Mouse (Mus musculus) CD8-positive naive resting alpha-beta T cell, adult 2 months (primary cell): ENCODE results near the gene Phykpl.
"Not testable (repeated sequence)": the region's sequence is repeated elsewhere in the genome, so short reads cannot be mapped to it uniquely, and the experiment has no call there.

ENCODE experiments used
- DNase-seq, 2 experiments: peaks; one replicate each; pipeline ENCODE4 v3.0.0; 2022; ENCODE audit warnings: low read depth in 2 of 2, low spot score in 2 of 2

Phykpl gene

DNA sequence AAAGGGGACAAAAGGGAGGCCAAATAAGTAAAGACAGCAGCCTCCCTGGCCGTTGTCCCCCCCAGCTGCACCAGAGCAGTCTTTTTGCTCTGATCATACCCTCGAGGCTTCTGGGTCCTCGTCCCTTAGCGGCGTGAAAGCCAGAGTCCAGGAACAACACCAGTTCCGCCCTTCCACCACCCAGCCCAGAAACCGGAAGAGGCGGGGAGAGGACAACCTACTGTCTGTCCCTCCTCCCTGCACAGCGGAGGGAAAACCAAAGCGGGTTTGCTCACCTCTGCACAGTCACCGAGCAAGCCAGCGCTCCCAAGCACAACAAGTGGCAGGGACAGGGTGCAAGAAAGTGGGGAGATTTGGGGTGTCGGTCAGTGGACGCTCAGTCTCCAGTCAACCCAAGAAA is 31.0 kb downstream of the Phykpl start:
- DNase-seq, result peak; percentile 40 to 41

DNA sequence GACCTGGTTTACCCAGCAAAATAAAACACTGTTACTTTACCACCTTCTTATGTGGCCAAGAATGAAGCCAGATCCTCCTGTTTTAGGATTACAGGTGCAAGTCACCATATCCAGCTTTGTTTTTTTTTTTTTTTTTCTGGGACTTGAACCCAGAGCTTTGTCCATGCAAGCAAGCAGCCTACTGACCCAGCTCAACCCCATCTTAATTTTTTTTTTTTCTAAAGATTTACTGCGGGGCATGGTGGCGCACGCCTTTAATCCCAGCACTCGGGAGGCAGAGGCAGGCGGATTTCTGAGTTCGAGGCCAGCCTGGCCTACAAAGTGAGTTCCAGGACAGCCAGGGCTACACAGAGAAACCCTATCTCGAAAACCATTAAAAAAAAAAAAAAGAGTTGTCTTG is 31.6 kb downstream of the Phykpl start:
- not testable (repeated sequence) for DNase-seq

DNA sequence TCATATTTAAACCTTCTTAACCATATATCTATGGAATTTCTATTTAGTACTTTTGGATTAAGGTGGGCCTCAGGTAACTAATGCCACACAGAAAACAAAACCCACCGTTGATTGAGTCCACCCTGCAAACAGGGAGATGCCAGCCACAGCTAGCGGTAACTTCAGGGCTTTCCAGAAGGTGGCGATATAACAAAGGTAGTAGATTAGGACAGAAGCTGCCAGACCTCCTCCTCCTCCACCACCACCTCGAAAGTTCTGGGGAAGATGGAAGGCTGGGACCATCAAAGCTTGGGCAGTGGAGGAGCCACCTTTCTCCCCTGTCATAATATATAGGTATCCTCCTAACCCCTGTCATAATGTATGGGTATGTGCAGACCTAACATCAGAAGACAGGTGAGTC is 33.1 kb downstream of the Phykpl start:
- DNase-seq, result peak; percentile 70 to 80

DNA sequence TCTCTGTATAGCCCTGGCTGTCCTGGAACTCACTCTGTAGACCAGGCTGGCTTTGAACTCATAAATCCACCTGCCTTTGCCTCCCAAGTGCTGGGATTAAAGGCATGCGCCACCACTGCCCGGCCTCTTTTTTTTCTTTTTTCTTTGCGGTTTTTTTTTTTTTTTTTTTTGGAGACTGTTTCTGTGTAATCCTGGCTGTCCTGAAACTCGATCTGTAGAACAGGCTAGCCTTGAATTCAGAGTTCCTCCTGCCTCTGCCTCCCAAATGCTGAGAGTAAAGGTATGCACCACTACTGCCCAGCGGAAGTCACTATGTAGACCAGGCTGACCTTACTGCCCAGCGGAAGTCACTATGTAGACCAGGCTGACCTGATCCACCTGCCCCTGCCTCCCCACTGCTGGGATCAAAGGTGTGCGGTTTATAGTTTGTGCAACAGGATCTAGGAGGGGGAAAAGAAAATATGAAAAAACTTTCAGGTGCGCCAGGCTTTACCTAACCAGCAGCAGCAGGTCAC is 34.4 kb downstream of the Phykpl start:
- DNase-seq, result no peak

DNA sequence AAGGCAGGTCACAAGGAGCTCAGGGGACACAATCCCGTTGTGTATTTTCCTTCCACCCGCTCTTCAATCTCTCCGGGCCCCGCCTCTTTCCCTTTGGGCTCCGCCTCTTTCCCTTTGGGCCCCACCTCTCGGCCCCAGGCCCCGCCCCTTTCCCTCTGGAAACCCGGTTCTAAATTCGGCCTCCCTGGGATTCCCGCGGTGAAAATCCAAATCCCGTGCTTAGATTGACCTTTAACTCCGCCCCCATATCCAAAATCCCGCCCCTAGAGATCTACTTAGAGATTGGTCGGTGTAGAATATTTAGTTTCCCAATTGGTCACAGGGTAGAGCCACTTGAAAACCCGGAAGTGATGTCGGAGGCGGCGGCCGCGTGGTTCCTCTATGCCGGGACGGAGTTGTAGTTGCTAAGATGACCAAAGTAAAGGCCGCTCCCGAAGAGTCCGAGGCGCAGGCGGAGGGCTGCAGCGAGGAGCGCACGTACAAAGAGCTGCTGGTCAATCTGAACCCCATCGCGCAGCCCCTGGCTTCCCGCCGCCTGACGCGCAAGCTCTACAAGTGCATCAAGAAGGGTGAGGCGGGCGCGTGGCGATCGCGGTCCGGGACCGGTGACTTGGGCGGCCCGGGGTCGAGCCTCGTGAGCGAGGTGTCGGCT is 35.0 kb downstream of the Phykpl start, which contains the start of gene Nhp2:
TSS of gene Nhp2 (plus strand) at position 327 of the 652 bp plus-strand sequence.
- peak; percentile 76 to 87 for DNase-seq

DNA sequence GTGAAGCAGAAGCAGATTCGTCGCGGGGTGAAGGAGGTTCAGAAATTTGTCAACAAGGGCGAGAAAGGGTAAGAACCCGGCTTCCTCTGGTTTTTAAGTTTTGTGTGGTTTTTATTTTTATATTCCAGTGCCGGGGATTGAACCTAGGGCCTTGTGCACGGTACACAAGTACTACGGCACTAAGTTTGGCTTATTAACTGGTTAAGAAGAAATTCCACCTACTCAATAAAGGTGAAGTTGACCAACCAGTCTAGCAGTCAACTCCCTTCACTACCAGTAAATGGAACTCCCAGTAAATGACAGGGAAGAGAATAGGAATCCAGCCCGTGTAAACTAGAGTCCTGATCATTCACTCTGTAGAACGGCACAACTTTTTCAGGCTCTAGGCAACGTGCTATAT is 35.5 kb downstream of the Phykpl start:
- no peak for DNase-seq

DNA sequence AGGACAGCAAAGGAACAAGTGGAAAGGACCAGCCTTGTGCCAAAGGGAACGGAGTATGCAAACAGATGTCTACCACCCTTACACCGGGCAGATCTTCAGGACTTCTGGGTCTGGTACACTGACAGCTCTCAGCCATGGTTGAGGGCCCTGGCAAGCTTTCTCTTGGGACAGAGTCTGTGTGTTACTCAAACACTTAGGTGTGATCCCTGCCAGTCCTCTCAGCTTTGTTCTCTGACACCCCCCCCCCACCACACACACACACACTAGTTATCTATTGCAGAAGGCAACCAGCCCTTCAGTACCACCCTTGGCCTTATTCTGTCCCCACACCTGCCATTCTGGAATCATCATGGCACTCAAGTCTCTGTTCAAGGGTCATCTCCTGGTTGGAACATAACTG is 37.2 kb downstream of the Phykpl start:
- DNase-seq, result no peak

DNA sequence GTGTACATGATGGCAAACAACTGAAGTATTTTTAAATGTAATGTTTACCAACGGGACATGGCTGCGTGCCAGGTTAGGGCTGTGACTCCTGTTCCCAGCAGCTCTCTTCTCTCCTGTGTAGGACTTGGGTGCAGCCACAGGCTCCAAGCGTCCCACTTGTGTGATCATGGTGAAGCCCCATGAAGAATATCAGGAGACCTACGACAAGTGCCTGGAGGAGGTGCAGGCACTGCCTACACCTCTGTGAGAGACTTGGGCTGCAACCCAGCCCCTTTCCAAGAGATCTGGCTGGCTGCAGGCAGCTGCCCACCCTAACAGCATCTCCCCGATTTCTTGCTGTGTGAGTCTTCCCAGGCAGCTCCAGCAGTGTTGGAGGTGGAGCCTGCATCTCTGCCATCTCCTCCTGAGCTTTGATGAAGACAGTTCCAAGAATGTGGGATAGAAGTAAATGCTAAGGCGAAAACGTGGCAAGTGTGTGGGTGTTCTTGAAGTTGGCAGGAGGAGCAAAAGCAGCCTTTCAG is 38.5 kb downstream of the Phykpl start:
- DNase-seq, result no peak

DNA sequence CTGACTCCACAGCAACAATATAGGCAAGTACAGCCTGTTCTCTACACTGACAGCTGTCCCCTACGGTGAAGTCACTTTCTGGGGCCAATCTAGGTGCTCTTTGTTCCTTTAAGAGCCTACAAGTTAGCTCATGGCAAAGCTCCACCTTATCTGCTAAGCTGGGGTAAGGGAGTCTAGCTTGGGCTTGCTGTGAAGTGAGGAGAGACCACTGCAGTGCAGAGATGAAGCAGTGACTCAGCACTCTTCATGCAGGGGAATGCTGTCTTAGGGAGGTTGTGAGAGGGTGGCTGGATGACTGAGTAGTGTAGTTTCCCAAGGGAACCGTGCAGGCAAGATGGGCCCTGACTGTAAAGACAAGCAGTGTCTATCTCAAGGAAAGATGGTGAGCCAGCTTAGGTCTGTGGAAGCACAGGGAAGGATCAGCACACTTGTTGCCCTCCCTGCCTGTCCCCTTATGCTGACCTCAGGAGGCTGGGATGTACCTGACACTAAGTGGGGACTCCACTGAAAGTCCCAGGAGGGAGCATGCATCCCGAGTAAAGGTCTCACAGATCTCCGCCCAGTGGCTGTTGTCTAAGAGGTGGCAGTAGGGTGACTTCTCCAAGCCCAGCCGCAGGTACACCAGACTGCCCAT is 40.7 kb downstream of the Phykpl start:
- no peak for DNase-seq

DNA sequence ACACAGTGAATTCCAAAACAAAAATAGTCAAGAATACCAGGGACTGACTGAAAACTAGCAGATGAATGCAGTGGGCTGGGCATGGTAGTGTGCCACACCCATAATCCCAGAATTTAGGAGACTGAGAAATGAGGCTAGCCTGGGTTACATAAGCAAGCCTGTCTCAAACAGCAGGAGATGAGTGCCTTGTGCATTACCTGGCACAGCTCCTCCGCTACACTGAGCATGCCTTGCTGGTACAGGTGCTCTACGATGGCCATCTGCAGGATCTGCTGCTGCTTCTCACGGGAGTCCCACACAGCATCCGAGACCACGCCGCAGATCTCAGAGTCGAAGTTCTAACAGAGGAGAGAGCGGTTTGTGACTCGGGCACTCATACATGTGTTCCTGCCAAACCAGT is 42.9 kb downstream of the Phykpl start:
- no peak for DNase-seq

DNA sequence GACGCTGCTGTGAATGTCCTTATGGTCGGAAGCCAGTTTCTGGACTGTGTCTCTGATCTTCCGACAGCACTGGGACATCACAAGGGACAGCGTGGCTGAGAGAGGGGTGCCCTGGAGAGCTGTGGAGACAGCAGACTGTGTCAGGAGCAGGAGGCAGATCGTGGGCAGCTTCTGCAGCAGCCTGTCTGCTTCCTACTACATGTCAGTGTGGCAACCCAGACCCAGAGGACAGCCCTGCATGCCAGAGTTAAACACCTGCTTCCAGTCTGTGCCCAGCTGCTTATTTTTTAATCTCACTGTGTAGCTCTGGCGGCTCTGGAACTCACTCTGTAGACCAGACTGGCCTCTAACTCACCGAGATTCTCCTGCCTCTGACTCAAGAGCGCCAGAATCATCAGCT is 43.4 kb downstream of the Phykpl start:
- no peak for DNase-seq

DNA sequence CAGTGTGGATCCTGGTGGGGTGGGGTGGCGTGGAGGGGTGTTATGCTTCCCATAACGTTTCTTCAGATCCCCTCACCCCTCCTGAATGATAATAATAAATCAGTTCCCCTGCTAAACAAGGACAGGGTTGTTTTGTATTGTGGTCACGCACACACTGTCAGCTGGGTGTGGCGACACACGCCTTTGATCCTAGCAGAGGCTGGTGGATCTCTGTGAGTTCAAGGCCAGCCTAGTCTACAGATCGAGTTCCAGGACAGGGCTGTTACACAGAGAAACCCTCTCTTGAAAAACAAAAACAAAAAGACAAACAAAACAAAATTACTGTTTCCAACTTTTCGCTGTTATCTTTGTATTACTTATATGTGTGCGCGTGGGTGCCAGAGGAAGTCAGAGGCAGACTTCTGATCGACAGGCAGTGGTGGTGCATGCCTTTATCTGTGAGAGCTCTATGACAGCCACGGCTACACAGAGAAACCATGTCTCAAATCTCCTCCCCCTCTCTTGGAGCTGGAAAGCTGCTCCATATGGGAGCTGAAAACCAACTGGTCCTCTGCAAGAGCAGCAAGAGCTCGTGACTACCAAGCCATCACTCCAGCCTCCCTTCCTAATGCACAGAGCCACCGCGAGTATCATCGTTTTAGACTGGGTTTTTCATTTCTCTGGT is 45.2 kb downstream of the Phykpl start:
- no peak for DNase-seq

DNA sequence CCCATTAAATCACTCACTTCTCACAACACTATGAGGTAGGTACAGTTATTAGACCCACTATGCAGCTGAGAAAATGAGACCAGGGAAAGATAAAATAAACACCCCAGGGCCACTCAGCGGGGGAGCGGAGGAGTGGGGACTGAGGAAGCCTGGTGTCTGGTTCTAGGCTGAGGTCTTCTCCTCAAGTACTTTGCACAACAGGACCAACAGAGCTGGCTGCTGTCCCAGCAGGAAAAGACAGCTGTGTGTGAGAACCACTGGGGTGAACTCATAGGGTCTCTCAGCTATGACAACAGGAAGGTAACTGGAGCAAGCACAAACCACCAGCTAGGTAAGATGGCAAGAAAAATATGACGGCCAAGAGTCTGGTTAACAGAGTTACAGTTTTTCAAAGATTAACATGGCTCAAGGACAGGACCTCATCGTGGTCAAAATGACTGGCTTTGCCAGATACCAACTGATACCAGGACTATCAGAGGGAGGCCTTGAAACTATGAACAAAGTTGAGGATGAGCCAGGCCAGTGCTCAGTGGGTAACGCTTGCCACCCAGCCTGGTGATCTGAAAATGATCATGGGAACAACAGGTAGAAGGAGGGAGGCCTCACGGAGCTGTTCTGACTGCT is 47.7 kb downstream of the Phykpl start:
- no peak for DNase-seq

DNA sequence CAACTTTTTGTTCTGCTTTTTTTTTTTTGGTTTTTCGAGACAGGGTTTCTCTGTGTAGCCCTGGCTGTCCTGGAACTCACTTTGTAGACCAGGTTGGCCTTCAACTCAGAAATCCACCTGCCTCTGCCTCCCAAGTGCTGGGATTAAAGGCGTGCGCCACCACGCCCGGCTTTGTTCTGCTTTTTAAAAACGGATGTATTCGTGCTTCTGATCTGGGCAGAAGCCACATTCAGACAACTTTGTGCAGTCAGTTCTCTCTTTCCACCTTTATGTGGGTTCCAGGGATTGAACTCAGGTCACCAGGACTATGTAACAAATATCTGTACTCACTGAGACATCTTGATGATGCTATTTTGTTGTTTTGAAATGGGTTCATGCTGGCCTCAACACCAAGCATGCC is 48.6 kb downstream of the Phykpl start:
- peak in 1 of 2 experiments; percentile 28 for DNase-seq

DNA sequence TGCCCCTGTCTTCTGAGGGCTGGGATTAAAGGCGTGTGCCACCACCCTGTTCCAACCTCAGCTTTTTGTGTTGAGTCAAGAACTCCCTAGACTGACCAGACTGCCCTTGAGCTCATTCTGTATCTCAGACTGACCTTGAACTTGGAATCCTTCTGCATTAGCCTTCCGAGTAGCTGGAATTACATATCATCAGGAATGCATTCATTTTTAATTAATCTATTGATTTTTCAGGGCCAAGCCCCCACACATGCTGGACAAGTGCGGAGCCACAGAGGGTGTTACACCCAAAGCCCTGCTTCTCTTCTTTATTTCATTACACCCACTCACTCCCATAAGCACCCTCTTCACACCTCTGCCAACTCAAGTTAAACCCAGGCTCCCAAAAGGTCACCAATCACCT is 49.2 kb downstream of the Phykpl start:
- no peak for DNase-seq

DNA sequence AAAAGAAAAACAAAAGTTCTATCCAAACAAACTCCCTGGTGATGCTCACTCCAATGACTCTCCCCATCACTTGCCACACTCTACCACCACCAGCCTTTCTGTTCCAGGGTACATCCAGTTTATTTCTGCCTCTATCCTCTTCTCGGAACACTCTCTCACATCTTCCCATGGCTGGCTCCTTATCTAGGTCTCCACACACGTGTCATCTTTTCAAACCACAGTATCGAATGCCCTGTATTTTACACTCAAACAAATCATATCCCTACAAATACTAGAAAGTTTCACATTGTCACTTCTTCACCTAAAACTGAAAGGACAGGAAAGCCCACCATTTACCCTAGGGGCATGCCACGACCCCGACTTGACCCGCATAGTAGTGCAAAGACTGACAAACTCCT is 50.6 kb downstream of the Phykpl start:
- no peak for DNase-seq

DNA sequence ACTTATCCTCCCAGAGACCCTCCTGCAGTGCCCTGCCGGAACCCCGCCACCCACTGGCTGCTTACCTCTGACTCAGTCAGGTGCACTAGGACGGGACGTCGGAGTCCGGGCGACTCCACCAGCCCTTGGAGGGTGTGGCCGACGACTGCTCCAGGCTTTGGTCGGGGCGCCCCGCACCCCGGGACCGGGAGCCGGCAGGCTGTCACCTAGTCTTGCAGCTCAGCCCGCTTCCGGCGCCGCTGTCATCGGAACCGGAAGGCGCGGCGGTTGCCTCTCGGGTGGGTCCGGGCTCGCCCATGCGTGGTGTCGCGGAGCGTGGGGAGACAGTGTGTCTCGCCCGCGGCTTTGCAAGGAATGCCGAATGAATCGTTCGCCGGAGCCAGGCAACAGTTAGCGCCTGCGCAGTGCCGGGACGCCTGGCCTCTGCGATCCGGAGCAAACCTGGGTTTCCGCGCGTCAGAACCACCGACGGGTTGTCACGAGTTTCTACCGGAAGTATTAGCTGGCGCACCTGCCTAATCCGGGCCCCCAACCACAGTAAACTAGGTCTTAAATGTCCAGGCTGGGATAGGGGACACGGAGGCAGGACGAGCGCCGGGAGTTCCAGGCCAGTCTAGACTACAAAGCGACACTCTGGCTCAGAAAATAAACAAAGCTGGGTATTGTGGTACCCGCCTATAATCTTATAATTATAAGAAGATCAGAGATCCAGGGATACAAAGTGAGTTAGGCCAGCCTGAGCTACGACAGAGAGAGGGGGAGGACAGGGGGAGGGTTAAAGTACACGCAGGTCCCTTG is 51.2 kb downstream of the Phykpl start, which contains the start of gene Rmnd5b:
TSS of gene Rmnd5b (minus strand) at position 372 of the 798 bp plus-strand sequence.
- DNase-seq, result peak; percentile 86

DNA sequence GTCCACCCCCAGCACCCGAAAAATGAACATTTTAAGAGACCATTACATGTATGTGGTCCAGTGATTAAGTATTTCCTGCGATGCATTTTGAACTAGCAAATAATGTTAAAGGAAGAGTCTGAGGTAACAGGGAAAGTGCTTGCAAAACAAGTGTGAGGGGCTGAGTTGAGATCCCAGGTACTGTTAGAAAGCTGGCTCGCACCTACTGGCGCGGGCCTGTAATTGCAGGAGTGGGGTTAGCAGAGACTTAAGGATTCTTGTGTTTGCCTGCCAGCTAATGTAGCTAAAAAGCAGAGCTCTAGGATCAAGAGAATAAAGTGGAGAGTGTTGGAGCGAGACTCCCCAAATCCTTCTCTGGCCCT is 51.7 kb downstream of the Phykpl start:
- peak; percentile 64 to 73 for DNase-seq

DNA sequence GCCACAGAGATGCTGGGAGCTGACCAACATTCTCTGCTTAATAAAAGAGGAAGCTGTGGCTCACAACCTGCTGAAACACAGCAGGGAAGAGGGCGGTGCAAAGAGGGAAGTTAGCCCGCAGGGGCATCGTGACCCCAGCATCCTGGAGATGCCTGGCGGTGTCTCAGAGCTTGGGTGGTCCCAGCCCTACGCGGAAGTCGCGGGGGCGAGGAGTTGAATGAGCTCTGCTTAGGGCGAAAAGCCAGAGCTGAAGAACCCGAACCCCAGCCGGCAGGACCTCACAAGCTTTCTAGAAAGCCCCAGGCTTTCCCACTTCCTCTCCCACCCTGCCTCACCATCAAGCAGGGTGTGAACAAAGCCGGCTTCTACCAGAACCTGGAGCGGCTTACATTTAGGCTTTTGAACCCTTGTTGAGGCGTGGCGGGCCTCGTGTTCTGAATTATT is 53.4 kb downstream of the Phykpl start:
- peak; percentile 51 to 56 for DNase-seq

DNA sequence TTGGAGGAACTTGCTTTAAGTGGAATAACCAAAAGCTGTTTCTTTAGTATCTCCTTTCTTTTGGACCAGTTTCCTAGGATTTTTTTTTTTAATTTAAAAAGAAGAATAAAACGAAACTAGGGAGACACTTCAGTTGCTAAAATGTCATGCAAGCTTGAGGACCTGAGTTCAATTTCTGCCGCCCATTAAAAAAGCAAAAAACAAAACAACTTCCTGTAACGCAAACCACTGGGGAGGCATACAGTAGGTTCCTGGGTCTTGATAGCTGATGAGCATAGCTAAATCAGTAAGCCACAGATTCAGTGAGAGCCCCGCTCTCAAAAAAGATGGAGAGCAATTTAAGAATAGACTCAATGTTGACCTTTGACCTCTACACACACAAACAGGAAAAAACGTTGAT is 53.9 kb downstream of the Phykpl start:
- DNase-seq, result no peak

DNA sequence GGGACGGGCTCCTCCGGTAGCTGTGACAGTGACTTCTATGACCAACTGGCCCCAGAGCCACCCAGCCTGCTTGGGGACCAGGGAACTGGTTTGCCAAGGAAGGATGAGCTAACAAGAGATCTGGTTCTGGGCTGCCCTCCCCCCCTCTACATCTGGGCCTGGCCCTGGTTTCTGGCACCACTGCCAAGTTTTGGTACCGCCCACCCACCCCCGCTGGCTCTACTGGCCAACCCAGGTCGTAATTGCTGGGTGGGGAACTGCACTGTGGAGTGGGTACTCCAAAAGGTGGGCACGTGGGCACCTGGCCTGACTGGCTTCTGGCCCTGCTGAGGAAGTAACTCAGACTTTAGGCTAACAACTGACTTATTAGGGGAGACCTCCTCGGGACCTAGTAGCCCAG is 56.2 kb downstream of the Phykpl start:
- no peak for DNase-seq
